1 mouse cellular context compared by ENCODE assay signal in genomic region chr4:141271228-141271627, GRCm38 (mm10).
TF ChIP-seq lines count a peak whose summit lies in the region.

No protein-coding gene starts in this region.

TF ChIP-seq in C2C12, 6 proteins besides CTCF, POLR2A, EP300 and RAD21 (continued from another document):
- TF ChIP-seq CEBPB (IDR thresholded peaks at IDR 0.05; ENCODE audit: low read depth) (no peak), USF1 (IDR thresholded peaks at IDR 0.05; ENCODE audit: low read depth) (no peak), FOSL1 (IDR thresholded peaks at IDR 0.05; ENCODE audit: insufficient read depth, low read length, poor library complexity, severe bottlenecking) (no peak), MYOD1 (IDR thresholded peaks at IDR 0.05; ENCODE audit: control insufficient read depth, insufficient read length, low read depth) (no peak), MAX (IDR thresholded peaks at IDR 0.05) (no peak)
